Mouse (Mus musculus) bone marrow macrophage, adult 2 months (primary cell): ENCODE data around the gene Jak3. TPM values are rescaled to one million over a fixed set of nuclear protein-coding genes. Genes with fewer than 3 reads are reported as not detected.

ENCODE experiments used
- H3K27ac ChIP-seq: 2 replicates; pipeline ENCODE4 v1.5.1; 2012; ENCODE audit warnings: low read depth, low read length; ENCODE audit not compliant: insufficient read depth
- H3K4me1 ChIP-seq: 2 replicates; pipeline ENCODE4 v1.6.1; 2012; ENCODE audit warnings: low read length; ENCODE audit not compliant: control insufficient read depth, insufficient read depth
- H3K4me3 ChIP-seq: 2 replicates; pipeline ENCODE4 v1.5.1; 2012; ENCODE audit warnings: mild to moderate bottlenecking, low read length, moderate library complexity; ENCODE audit not compliant: insufficient read depth
- CTCF ChIP-seq: IDR thresholded peaks from 2 replicates; pipeline ENCODE4 v1.5.1; 2012; ENCODE audit warnings: low read depth, mild to moderate bottlenecking, low read length, moderate library complexity
- POLR2A ChIP-seq: IDR thresholded peaks from 2 replicates; pipeline ENCODE4 v1.6.1; 2012; ENCODE audit warnings: mild to moderate bottlenecking, low read depth, low read length, borderline replicate concordance
- polyA plus RNA-seq: library from polyadenylated mRNA; stranded (reverse); fragments of >200 nt; gene quantifications from 2 replicates; pipeline ENCODE4 v1.2.4, GENCODE M21; 2012; ENCODE audit not compliant: missing spikeins, insufficient read depth, insufficient read length

Gene Jak3
- polyA plus RNA-seq, 1 experiment, result 15.7 TPM

DNA sequence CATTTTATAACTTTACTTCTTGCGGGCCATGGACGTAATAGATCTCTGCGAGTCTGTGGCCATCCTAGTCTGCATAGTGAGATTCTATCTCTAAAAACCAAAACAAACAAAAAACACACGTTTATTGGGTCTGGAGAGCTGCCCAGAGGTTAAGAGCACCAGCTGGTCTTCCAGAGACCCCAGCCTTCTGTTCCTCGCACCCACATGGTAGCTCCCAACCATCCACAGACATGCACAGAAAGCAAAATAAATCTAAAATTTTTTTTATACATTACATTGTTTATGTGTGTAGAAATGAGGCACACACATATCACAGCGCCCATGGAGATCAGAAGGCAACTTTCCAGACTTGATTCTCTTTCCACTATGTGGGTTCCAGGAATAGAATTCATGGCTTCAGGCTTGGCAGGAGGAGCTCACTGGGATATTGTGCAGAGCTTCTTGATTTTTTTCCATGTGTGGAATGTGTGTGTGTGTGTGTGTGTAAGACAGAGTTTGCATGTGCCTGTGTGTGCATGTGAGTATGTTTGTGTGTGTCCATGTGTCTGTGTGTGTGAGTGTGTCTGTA is 3.8 kb upstream of the Jak3 start:
- Histone ChIP-seq H3K27ac (no peak overlapping the region), H3K4me3 (peak overlapping the region; percentile 75), H3K4me1 (peaks cover 23% of the 10 kb centered on the region)
- no peak for TF ChIP-seq CTCF
- no peak for TF ChIP-seq POLR2A

DNA sequence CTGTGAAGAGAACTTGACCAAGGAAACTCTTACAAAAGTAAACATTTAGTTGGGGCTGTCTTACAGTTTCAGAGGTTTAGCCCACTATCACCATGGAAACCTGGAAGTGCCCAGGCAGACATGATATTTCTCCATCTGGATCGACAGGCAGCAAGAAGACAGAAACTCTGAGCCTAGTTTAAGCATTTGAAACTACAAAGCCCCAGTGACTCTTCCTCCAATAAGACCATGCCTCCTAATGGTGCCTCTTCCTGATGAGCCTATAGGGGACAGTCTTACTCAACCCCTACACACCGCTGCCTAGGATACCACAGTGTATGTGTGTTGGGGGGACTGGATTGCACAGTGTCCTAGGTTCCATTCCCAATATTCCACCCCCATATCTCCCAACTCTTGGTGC is 2.0 kb upstream of the Jak3 start:
- H3K27ac ChIP-seq, result no peak overlapping the region
- TF ChIP-seq CTCF (no peak), POLR2A (no peak)
- H3K4me1 ChIP-seq, result peaks cover 18% of the 10 kb centered on the region
- no peak overlapping the region for H3K4me3 ChIP-seq

DNA sequence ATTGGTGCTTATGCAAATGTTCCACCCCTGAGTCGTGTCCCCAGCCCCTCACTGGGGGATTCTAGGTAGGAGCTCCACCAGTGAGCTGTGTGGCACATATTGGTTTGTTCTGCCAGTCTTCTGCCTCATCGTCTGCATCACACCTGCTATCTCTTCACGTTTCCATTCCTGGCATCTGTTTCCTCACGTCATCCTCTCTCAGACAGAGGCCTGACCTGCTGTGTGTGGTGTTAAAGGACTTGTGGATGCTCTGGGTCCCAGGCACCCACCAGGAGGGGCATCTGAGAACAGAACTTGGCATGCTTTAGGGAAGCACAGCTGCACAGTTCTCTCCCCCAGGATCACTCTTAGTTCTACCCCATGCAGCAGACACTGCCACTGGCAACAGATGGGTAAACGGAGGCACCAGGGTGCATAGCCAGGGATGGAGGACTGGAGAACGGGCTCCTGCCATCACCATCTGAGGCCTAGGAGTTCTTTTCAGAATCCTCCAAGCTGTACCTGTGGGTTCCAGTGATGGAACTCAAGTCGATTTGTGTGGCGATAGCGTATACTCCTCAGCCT is 558 bp upstream of the Jak3 start:
- peak overlapping the region; percentile 93 for H3K4me3 ChIP-seq
- H3K27ac ChIP-seq, result no peak overlapping the region
- TF ChIP-seq POLR2A (no peak), CTCF (no peak)
- peaks cover 15% of the 10 kb centered on the region for H3K4me1 ChIP-seq

DNA sequence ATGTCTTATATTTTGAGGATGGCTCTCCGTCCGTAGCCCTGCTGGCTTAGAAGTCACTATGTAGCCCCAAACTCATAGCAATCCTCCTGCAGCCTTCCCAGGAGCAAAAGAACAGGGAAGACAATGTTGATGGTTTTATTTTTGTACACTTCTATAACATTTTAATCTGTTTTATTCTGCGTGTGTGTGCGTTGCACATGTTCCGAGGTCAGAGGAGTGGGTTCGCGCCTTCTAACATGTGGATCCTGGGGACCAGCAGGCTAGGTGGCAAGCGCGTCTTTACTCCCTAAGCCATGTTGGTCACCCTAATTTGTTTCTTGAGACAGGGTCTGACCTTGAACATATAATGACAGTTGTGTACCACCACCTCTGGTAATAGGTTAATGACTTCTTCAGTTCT is 707 bp downstream of the Jak3 start:
- TF ChIP-seq POLR2A, result no peak
- TF ChIP-seq CTCF, result no peak
- H3K27ac ChIP-seq, result peak overlapping the region; percentile 65
- peaks cover 15% of the 10 kb centered on the region for H3K4me1 ChIP-seq
- H3K4me3 ChIP-seq, result peak overlapping the region; percentile 93

DNA sequence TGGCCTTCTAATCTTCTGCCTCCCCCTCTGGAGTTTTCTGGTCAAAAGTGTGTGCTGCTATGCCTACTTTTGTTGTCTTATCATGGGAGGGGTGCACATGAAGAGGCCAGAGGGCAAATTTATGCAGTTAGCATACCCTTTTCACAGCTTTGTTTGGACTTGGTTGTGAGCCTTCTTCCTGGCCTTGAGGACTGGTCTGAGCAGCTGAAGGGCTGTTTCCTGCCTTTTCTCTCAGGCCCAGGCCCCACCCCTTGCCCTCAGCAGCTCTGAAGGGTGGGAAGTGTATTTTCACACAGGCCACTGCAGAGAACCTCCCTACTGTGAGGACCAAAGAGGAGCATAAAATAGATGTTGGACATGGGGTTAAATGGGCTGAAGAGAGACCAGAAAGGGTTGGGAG is 1.5 kb downstream of the Jak3 start:
- Histone ChIP-seq H3K4me1 (peaks cover 15% of the 10 kb centered on the region), H3K27ac (no peak overlapping the region), H3K4me3 (no peak overlapping the region)
- TF ChIP-seq CTCF (no peak), POLR2A (no peak)

DNA sequence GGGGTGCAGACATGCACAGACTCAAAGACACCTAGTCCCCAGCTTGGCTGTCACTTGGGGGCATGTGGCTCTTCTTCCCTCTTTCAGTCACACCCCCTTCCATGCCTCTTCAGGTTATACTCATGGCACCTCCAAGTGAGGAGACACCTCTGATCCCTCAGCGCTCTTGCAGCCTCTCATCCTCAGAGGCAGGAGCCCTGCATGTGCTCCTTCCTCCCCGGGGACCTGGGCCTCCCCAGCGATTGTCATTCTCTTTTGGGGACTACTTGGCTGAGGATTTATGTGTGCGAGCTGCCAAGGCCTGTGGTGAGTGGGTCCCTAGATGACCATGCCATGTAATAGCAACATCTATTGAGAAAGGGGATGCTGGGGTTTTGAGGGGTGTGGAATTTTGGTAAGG is 2.1 kb downstream of the Jak3 start:
- no peak for TF ChIP-seq POLR2A
- TF ChIP-seq CTCF, result no peak
- H3K4me1 ChIP-seq, result peaks cover 15% of the 10 kb centered on the region
- H3K27ac ChIP-seq, result no peak overlapping the region
- H3K4me3 ChIP-seq, result no peak overlapping the region

DNA sequence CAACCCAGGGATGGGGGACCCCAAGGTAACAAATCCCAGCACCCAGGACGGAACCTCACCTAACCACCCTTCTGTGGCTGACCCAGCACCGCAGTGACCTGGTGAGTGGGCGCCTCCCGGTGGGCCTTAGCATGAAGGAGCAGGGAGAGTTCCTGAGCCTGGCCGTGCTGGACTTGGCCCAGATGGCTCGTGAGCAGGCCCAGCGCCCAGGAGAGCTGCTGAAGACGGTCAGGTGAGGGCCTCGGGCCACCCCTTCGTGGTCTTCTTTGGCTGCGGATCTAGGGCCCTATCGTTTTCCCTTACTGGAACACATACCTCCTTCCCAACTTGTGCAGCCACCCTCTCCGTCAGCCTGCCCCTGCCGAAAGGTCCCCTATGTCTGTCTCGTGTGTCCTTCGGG is 3.0 kb downstream of the Jak3 start:
- peaks cover 15% of the 10 kb centered on the region for H3K4me1 ChIP-seq
- H3K27ac ChIP-seq, result no peak overlapping the region
- H3K4me3 ChIP-seq, result no peak overlapping the region
- TF ChIP-seq CTCF, result no peak
- TF ChIP-seq POLR2A, result no peak

DNA sequence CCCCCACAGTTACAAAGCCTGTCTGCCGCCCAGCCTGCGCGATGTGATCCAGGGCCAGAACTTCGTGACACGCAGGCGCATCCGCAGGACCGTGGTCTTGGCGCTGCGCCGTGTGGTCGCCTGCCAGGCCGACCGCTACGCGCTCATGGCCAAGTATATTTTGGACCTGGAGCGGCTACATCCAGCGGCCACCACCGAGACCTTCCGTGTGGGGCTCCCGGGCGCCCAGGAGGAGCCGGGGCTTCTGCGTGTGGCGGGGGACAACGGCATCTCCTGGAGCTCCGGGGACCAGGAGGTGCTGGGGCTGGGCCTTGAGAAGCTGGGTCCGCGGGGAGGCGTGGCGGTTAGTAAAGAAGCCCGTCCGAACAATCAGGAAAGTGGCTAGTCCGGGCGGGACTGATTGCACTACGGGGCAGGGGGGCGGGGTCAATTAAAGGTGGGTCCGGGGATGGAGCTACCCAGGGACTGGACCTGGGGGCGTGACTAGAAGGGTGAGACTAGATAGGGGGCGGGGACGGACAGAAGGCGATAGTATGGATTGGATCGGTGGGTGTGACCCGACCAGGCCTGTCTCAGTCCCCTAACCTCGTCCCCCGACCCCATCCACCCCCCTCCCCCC is 3.6 kb downstream of the Jak3 start:
- Histone ChIP-seq H3K27ac (no peak overlapping the region), H3K4me3 (no peak overlapping the region), H3K4me1 (peaks cover 15% of the 10 kb centered on the region)
- TF ChIP-seq POLR2A (no peak), CTCF (no peak)

DNA sequence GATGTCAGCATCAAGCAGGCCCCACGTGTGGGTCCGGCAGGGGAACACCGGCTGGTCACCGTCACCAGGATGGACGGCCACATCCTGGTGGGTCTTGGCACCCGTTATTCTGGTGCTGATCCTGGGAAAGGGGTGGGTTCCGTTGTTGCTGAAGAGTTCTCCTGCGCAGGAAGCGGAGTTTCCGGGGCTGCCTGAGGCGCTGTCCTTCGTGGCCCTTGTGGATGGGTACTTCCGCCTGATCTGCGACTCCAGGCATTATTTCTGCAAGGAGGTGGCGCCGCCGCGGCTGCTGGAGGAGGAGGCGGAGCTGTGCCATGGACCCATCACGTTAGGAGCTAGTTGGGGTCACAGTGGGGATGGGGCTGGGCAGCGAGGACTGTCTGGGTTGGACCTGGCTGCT is 4.4 kb downstream of the Jak3 start:
- H3K27ac ChIP-seq, result no peak overlapping the region
- H3K4me1 ChIP-seq, result peaks cover 14% of the 10 kb centered on the region
- no peak overlapping the region for H3K4me3 ChIP-seq
- TF ChIP-seq POLR2A (no peak), CTCF (no peak)

DNA sequence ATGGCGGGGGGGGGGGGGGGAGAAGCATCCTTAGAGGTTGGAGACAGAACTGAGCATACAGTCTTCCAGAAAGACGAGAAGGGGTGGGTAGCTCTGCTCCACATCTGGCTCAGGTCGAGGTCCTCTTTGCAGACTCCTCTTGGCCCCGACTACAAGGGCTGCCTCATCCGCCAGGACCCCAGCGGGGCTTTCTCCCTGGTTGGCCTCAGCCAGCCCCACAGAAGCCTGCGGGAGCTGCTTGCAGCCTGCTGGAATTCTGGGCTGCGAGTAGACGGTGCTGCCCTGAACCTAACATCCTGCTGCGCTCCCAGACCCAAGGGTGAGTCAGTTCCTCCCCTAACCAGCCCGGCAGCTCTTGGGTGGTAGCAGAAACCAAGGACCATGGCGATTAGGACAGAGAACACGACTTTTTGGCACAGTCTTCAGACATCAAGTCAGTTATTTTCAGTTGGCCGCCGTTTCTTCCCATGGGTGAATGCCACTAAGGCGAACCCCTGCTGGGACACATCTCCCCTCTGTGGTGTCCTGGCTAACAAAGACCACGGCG is 5.3 kb downstream of the Jak3 start:
- no peak overlapping the region for H3K27ac ChIP-seq
- TF ChIP-seq CTCF (no peak), POLR2A (no peak)
- H3K4me3 ChIP-seq, result no peak overlapping the region
- H3K4me1 ChIP-seq, result peaks cover 10% of the 10 kb centered on the region
